Mouse (Mus musculus) kidney, postnatal 0 days (tissue): ENCODE results near the gene Fbxo2. TPM values are rescaled to one million over a fixed set of nuclear protein-coding genes. Genes with fewer than 3 reads are reported as not detected.

ENCODE experiments used
- ATAC-seq: fragments of 200-750 bp; cut with Nextera tagmentation; replicated peaks from 2 replicates; pipeline ENCODE4 v1.8.0; 2017; ENCODE audit warnings: low read depth, moderate number of reproducible peaks, moderate TSS enrichment, moderate library complexity; ENCODE audit not compliant: low FRiP score
- DNase-seq: peaks from one replicate; pipeline ENCODE4 v3.0.0-alpha.2; 2016; ENCODE audit warnings: low spot score
- H3K27ac ChIP-seq: fragments of 300-500 bp; sonication (generic); 2 replicates; pipeline ENCODE4 v1.5.1; 2014; ENCODE audit warnings: mild to moderate bottlenecking
- H3K27me3 ChIP-seq: fragments of 300-500 bp; sonication (generic); 2 replicates; pipeline ENCODE4 v1.6.1; 2014; ENCODE audit warnings: low read length, mixed read lengths; ENCODE audit not compliant: insufficient read depth
- H3K36me3 ChIP-seq: fragments of 300-500 bp; sonication (generic); 2 replicates; pipeline ENCODE4 v1.6.1; 2014; ENCODE audit warnings: low read length, mixed read lengths; ENCODE audit not compliant: insufficient read depth
- H3K4me1 ChIP-seq: fragments of 300-500 bp; sonication (generic); replicated peaks from 2 replicates; pipeline ENCODE4 v1.6.1; 2014; ENCODE audit warnings: antibody characterized with exemption, low read length, mixed read lengths; ENCODE audit not compliant: insufficient read depth
- H3K4me2 ChIP-seq: fragments of 300-500 bp; sonication (generic); 2 replicates; pipeline ENCODE4 v1.6.1; 2014; ENCODE audit warnings: mild to moderate bottlenecking, low read length, moderate library complexity, mixed read lengths
- H3K4me3 ChIP-seq: fragments of 300-500 bp; sonication (generic); replicated peaks from 2 replicates; pipeline ENCODE4 v1.5.1; 2014; ENCODE audit warnings: low read depth, low read length
- H3K9ac ChIP-seq: fragments of 300-500 bp; sonication (generic); 2 replicates; pipeline ENCODE4 v1.6.1; 2014; ENCODE audit warnings: low read depth, low read length
- H3K9me3 ChIP-seq: fragments of 300-500 bp; sonication (generic); replicated peaks from 2 replicates; pipeline ENCODE4 v1.6.1; 2016; ENCODE audit warnings: low read length, inconsistent platforms, mixed read lengths
- CTCF ChIP-seq: IDR thresholded peaks from 2 replicates; pipeline ENCODE4 v1.5.1; 2016; ENCODE audit warnings: antibody characterized with exemption, low read depth, mild to moderate bottlenecking, moderate library complexity
- WGBS: fragments of 180-500 bp; shearing (Covaris S2); extraction: QIAGEN DNeasy Blood & Tissue Kit; methylation state at CpG from one replicate; pipeline ENCODE4 v1.1.7; 2014; 5-methylcytosine and 5-hydroxymethylcytosine counted together
- polyA plus RNA-seq: library from polyadenylated mRNA; unstranded; fragments of >200 nt; fragmentation: Nextera tagmentation; extraction: Ambion mirVana; gene quantifications from 2 replicates; pipeline ENCODE4 v1.2.1, GENCODE M21; 2015

The Fbxo2 gene
- polyA plus RNA-seq, 1 experiment from 2014 or later, result 3.7 TPM

DNA sequence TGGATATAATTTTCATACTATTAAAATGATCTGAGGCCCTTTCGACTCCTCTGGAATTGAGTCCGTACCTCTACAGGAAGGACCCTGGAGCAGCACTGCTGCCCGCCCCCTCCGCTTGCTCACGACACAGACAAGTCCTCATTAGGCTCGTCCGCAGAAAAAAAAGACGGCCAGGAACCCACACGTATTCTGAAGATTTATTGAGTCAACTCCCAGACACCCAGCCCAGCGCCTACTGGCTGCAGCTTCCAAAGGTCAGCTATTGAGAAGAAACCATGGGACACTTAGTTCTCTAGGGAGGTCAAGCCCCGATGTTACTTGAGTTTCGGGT lies 20.7 kb upstream of the Fbxo2 start:
- DNase-seq, result no peak
- H3K36me3 ChIP-seq, result no peaks in the 10 kb centered on the region
- 0% methylated on average over 12 of the region's 12 CpGs for WGBS
- H3K4me2 ChIP-seq, result peak overlapping the region; percentile 76
- H3K9me3 ChIP-seq, result no peaks in the 10 kb centered on the region
- no peaks in the 10 kb centered on the region for H3K4me1 ChIP-seq
- H3K4me3 ChIP-seq, result peak overlapping the region; percentile 62
- no peaks in the 10 kb centered on the region for H3K27me3 ChIP-seq
- ATAC-seq, result no peak; the same call in 1 of the 2 replicates
- peak overlapping the region; percentile 82 for H3K27ac ChIP-seq
- no peak for TF ChIP-seq CTCF
- H3K9ac ChIP-seq, result peak overlapping the region; percentile 59

DNA sequence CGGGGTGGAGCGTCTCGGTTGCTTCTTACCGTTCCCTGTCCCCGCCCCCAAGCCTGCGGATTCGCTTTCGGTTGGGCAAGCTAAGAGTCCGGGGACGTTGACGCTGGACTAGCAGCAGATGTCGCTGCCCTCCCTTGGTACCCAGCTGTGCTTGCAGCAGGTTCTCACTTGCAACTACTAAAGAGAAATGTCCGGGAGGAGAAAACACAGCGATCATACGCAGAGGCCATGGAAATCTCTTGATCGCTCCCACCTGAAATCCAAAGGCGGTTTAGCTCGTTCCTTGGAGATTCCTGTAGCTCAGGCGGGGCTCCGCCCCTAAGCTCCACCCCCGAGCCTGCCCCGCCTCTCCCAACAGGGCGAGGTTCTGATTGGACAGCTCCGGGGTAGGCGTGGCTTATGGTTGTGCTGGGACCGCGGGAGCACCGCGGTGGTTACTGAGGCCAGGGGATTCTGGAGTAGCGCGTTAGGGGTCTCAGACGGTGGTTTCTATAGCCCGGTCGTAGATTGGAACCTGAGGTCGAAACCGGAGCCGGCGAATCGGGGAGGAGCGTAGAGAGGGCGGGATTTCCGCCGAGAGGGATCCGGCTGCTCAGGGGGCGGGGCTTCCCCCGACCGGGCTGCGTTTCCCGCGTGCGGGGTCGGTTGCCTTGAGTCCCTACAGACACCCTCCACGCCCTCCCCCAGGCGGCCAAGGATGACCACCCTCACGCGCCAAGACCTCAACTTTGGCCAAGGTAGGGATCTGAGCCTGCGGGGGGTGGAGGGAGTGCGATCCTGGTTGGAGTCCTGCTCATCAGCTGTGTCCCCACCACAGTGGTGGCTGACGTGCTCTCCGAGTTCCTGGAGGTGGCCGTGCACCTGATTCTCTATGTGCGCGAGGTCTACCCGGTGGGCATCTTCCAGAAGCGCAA lies 20.1 kb upstream of the Fbxo2 start:
- peaks cover 2% of the 10 kb centered on the region; the same call in 1 of the 2 replicates for H3K36me3 ChIP-seq
- WGBS, result under 1% methylated on average over 65 of the region's 65 CpGs
- peak overlapping the region; percentile 59 for H3K9ac ChIP-seq
- TF ChIP-seq CTCF, result peak; percentile 70
- DNase-seq (peak; percentile 96), ATAC-seq (peak; percentile 93)
- peak overlapping the region; percentile 62 for H3K4me3 ChIP-seq
- H3K9me3 ChIP-seq, result no peaks in the 10 kb centered on the region
- no peaks in the 10 kb centered on the region for H3K4me1 ChIP-seq
- H3K27ac ChIP-seq, result peak overlapping the region; percentile 82
- no peaks in the 10 kb centered on the region for H3K27me3 ChIP-seq
- peak overlapping the region; percentile 76 for H3K4me2 ChIP-seq

DNA sequence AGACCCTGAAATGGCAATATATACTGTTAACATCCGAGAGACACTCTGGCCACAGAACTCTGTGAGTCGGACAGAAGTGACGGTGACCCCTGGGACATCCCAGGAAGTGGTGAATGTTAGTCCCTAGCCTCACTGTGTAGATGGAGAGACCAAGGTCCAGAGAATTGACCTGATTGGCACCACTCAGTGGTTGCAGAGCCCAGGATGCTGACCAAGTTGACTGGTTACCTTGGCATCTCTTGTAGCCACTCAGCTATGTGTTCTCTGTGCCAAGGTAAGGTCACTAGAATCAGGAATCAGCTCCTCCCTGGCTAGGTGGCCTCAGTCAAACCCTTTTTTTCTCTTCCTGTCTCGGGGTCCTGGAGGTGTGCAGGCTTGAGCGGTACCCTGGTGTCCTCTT lies 16.7 kb upstream of the Fbxo2 start:
- no peak for TF ChIP-seq CTCF
- Histone ChIP-seq H3K4me3 (no peak overlapping the region), H3K9ac (no peak overlapping the region), H3K27me3 (no peaks in the 10 kb centered on the region), H3K27ac (no peak overlapping the region), H3K4me2 (no peak overlapping the region), H3K36me3 (peaks cover 10% of the 10 kb centered on the region; the same call in 1 of the 2 replicates), H3K9me3 (no peaks in the 10 kb centered on the region), H3K4me1 (no peaks in the 10 kb centered on the region)
- DNase-seq (no peak), ATAC-seq (no peak)
- 84% methylated on average over 5 of the region's 5 CpGs for WGBS

DNA sequence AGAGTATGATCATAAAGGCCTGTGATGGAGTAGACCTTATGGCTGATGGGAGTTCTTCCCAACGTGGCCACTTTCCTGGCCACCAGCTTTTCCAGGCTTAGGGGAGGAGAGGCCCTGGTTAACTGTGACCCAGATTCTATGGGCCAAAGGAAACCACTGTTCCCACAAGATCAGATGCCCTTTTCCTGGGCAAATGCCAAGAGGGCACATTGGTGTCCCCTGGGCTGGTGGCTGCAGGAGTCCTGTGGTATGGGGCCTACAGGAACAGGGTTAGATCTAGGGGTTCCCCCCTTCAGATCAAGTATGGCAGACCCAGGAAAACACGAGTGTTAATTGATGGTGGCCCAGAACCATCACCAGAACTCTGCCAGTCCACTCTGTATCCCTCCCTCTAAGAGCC lies 12.7 kb upstream of the Fbxo2 start:
- peaks cover 10% of the 10 kb centered on the region; the same call in 1 of the 2 replicates for H3K36me3 ChIP-seq
- H3K4me2 ChIP-seq, result no peak overlapping the region
- ATAC-seq (no peak), DNase-seq (no peak)
- 86% methylated on average over 2 of the region's 2 CpGs for WGBS
- H3K9ac ChIP-seq, result no peak overlapping the region
- H3K4me1 ChIP-seq, result peaks cover 14% of the 10 kb centered on the region
- no peak for TF ChIP-seq CTCF
- no peak overlapping the region for H3K27ac ChIP-seq
- H3K27me3 ChIP-seq, result no peaks in the 10 kb centered on the region
- no peak overlapping the region for H3K4me3 ChIP-seq
- no peaks in the 10 kb centered on the region for H3K9me3 ChIP-seq

DNA sequence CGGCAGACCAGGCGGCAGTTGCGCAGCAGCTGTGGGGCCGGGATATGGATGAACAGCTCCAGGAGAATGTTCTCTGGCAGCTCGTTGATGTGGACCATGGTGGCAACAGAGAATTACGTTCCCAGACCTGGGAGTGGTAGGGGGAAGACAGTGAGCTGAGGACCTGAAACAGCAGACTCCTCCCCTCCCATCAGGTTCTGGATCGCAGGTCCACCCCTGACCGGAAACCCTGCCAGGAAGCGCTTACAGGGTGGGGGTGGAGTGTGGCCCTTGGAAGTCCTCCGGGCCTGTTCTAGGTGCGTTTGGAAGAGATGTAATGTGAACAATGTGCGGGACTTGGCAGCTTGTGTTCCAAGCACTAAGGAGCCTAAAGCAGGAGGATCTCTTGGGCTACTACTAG lies 10.9 kb upstream of the Fbxo2 start:
- no peak for TF ChIP-seq CTCF
- Histone ChIP-seq H3K4me1 (peaks cover 14% of the 10 kb centered on the region), H3K36me3 (peaks cover 10% of the 10 kb centered on the region; the same call in 1 of the 2 replicates), H3K9me3 (no peaks in the 10 kb centered on the region), H3K27me3 (no peaks in the 10 kb centered on the region), H3K27ac (peak overlapping the region; percentile 57), H3K4me2 (peak overlapping the region; percentile 11; the same call in 1 of the 2 replicates), H3K4me3 (no peak overlapping the region), H3K9ac (no peak overlapping the region)
- WGBS, result 29% methylated on average over 12 of the region's 12 CpGs
- ATAC-seq, result no peak
- no peak for DNase-seq

DNA sequence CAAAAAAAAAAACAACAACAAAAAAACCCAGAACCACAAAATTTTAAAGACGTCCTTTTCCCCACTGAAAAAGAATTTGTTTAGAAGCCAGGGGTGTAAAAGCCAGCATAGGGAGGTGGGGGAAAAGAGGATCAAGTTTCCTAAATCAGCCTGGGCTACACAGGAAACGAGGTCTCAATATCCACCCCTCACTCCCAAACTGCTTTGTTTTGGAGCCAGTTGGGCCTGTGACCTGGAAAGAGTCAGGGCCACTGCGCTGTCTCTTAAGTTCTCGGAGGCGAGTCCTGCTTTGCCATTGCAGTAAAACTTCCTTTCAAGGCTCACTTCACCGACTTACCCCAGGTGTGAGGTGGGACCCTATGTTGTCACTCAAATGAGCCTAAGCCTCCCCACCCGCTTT lies 10.2 kb upstream of the Fbxo2 start:
- Histone ChIP-seq H3K9me3 (no peaks in the 10 kb centered on the region), H3K9ac (no peak overlapping the region), H3K4me2 (no peak overlapping the region), H3K27me3 (no peaks in the 10 kb centered on the region), H3K27ac (peak overlapping the region; percentile 92), H3K36me3 (peaks cover 8% of the 10 kb centered on the region; the same call in 1 of the 2 replicates), H3K4me3 (no peak overlapping the region), H3K4me1 (peaks cover 14% of the 10 kb centered on the region)
- ATAC-seq (no peak), DNase-seq (peak; percentile 83)
- TF ChIP-seq CTCF, result no peak
- 32% methylated on average over 7 of the region's 7 CpGs for WGBS
